Mouse (Mus musculus) hindbrain, embryonic 16.5 days (tissue): ENCODE results near the gene Babam2. TPM values are rescaled to one million over a fixed set of nuclear protein-coding genes. Genes with fewer than 3 reads are reported as not detected.
"Not testable (repeated sequence)": the region's sequence is repeated elsewhere in the genome, so short reads cannot be mapped to it uniquely, and the experiment has no call there.

Experiments
- ATAC-seq: fragments of 200-750 bp; cut with Nextera tagmentation; 2 replicates; pipeline ENCODE4 v1.8.0; 2017; ENCODE audit warnings: moderate TSS enrichment, moderate library complexity
- H3K27ac ChIP-seq: fragments of 300-500 bp; sonication (generic); 2 replicates; pipeline ENCODE4 v1.5.1; 2014; ENCODE audit warnings: low read depth, mild to moderate bottlenecking, control low read depth, low read length, moderate library complexity
- H3K27me3 ChIP-seq: fragments of 300-500 bp; sonication (generic); replicated peaks from 2 replicates; pipeline ENCODE4 v1.6.1; 2014; ENCODE audit warnings: low read length; ENCODE audit not compliant: control insufficient read depth, insufficient read depth
- H3K36me3 ChIP-seq: fragments of 300-500 bp; sonication (generic); 2 replicates; pipeline ENCODE4 v1.6.1; 2014; ENCODE audit warnings: mild to moderate bottlenecking, low read length, moderate library complexity, mixed read lengths; ENCODE audit not compliant: control insufficient read depth, insufficient read depth
- H3K4me1 ChIP-seq: fragments of 300-500 bp; sonication (generic); 2 replicates; pipeline ENCODE4 v1.6.1; 2014; ENCODE audit warnings: low read depth, low read length; ENCODE audit not compliant: control insufficient read depth, insufficient read depth
- H3K4me2 ChIP-seq: fragments of 300-500 bp; sonication (generic); 2 replicates; pipeline ENCODE4 v1.6.1; 2014; ENCODE audit warnings: mild to moderate bottlenecking, low read length, control low read depth, moderate library complexity
- H3K4me3 ChIP-seq: fragments of 300-500 bp; sonication (generic); 2 replicates; pipeline ENCODE4 v1.5.1; 2014; ENCODE audit warnings: mild to moderate bottlenecking, low read length, control low read depth, moderate library complexity
- H3K9ac ChIP-seq: fragments of 300-500 bp; sonication (generic); 2 replicates; pipeline ENCODE4 v1.6.1; 2014; ENCODE audit warnings: low read depth, mild to moderate bottlenecking, control low read depth, low read length, moderate library complexity
- H3K9me3 ChIP-seq: fragments of 300-500 bp; sonication (generic); 2 replicates; pipeline ENCODE4 v1.6.1; 2014; ENCODE audit warnings: mild to moderate bottlenecking, low read length, moderate library complexity; ENCODE audit not compliant: control insufficient read depth
- WGBS: fragments of 180-500 bp; shearing (Covaris S2); extraction: QIAGEN DNeasy Blood & Tissue Kit; methylation state at CpG from one replicate; pipeline ENCODE4 v1.1.7; 2014; 5-methylcytosine and 5-hydroxymethylcytosine counted together
- polyA plus RNA-seq: library from polyadenylated mRNA; unstranded; fragments of >200 nt; fragmentation: Nextera tagmentation; extraction: Ambion mirVana; gene quantifications from 2 replicates; pipeline ENCODE4 v1.2.1, GENCODE M21; 2015

Gene Babam2
- polyA plus RNA-seq, 1 experiment from 2014 or later = 49.0 TPM

DNA sequence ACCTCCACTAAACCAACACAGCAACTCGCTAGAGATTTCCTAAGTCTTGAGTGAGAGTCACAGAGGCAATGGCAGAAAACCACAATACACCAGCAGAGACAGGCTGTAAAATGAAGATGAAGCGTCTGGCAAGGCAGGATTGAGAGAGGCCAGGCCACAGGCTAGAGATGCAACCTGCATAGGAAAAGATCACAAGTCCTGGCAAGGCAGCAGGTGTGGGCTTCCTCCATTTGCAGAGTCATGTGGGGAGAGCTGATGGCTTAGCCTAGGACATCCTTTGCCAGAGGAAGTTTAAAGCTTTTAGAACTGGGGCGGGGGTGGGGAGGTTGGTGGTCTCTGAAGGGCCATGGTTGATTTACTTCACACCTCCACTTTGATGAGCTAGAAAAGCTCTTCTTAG is 264.9 kb downstream of the Babam2 start:
- Histone ChIP-seq H3K4me1 (no peaks in the 10 kb centered on the region), H3K9me3 (no peaks in the 10 kb centered on the region), H3K27me3 (no peaks in the 10 kb centered on the region), H3K4me2 (no peak overlapping the region), H3K36me3 (no peaks in the 10 kb centered on the region), H3K4me3 (no peak overlapping the region), H3K27ac (no peak overlapping the region), H3K9ac (no peak overlapping the region)
- no peak for ATAC-seq
- 86% methylated on average over 3 of the region's 3 CpGs for WGBS

DNA sequence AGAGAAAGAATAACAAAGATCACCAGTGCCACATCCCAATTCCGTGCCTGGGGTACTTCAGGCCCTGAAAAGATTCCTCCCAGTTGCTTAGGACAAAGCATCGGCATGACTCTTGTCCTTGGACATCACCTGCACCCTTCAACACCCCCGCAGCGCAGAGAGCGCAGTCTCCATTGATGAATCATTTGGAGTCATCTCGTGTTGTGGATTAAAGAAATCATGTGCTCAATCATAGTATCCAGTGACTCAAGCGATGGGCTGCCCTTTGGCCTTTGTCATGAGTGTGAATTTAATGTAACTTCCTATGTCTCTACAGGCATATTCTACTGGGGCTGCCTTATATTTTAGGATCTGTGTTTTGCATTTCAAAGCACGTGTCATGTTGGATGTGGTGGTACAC is 265.9 kb downstream of the Babam2 start:
- no peak overlapping the region for H3K27ac ChIP-seq
- H3K4me1 ChIP-seq = no peaks in the 10 kb centered on the region
- no peak overlapping the region for H3K4me3 ChIP-seq
- H3K4me2 ChIP-seq = no peak overlapping the region
- WGBS = 85% methylated on average over 8 of the region's 8 CpGs
- H3K27me3 ChIP-seq = no peaks in the 10 kb centered on the region
- no peak for ATAC-seq
- H3K36me3 ChIP-seq = no peaks in the 10 kb centered on the region
- H3K9me3 ChIP-seq = no peaks in the 10 kb centered on the region
- no peak overlapping the region for H3K9ac ChIP-seq

- WGBS = 73% methylated on average over 2 of the region's 2 CpGs
- Histone ChIP-seq H3K36me3 (no peaks in the 10 kb centered on the region), H3K4me1 (no peaks in the 10 kb centered on the region), H3K4me2 (no peak overlapping the region), H3K9ac (no peak overlapping the region), H3K27me3 (no peaks in the 10 kb centered on the region), H3K9me3 (no peaks in the 10 kb centered on the region), H3K4me3 (no peak overlapping the region), H3K27ac (no peak overlapping the region)
- ATAC-seq = no peak
Observed at GRCm38 (mm10) chr5:31963851-31964250, 266.4 kb downstream of the Babam2 start.

DNA sequence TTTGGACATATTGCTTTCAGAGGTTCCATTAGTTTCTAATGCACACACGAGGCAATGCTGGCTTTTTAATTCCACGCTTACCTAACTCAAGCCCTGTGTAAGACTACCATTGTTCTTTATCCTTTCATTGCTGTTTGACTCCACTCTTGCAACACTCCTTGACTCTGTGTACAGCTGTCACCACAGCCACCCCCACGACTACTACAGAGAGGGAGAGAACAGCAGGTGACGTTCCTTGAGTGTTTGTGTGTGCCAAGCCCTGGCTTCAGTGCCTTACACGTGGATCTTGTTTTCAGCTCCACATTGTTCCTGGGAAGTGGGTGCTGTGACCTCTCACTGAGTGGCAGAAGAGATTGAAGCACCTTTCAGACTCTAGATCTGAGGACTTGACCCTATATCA is 269.3 kb downstream of the Babam2 start:
- H3K36me3 ChIP-seq = no peaks in the 10 kb centered on the region
- ATAC-seq = no peak
- no peak overlapping the region for H3K4me3 ChIP-seq
- H3K9ac ChIP-seq = no peak overlapping the region
- H3K4me1 ChIP-seq = no peaks in the 10 kb centered on the region
- H3K27me3 ChIP-seq = no peaks in the 10 kb centered on the region
- H3K27ac ChIP-seq = no peak overlapping the region
- H3K9me3 ChIP-seq = no peaks in the 10 kb centered on the region
- whole genome bisulfite sequencing = 67% methylated on average over 5 of the region's 5 CpGs
- no peak overlapping the region for H3K4me2 ChIP-seq

DNA sequence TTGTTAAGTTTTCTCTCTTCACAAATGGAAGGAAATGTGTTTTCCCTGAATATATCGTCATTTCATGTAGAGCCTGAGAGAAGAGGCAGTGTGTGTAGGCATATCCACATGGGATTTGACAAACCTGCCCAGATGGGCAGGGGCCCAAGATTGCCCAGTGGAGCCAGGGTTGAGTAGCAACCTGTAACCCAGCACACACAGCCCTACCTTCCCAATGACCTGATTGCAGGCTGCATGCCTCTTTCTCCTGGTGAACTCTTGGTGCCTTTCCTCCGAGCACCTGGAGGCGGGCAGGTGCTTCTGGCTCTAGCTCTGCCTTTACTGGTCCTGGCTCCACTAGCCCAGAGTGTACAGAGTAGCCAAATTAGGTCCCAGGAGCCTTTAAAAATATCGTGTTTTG is 270.0 kb downstream of the Babam2 start:
- H3K9ac ChIP-seq = no peak overlapping the region
- ATAC-seq = no peak
- 91% methylated on average over 4 of the region's 4 CpGs for WGBS
- H3K27me3 ChIP-seq = no peaks in the 10 kb centered on the region
- H3K4me1 ChIP-seq = no peaks in the 10 kb centered on the region
- H3K4me2 ChIP-seq = no peak overlapping the region
- no peak overlapping the region for H3K27ac ChIP-seq
- H3K4me3 ChIP-seq = no peak overlapping the region
- no peaks in the 10 kb centered on the region for H3K9me3 ChIP-seq
- H3K36me3 ChIP-seq = no peaks in the 10 kb centered on the region

- no peaks in the 10 kb centered on the region for H3K36me3 ChIP-seq
- no peak overlapping the region for H3K9ac ChIP-seq
- no peaks in the 10 kb centered on the region for H3K27me3 ChIP-seq
- no peaks in the 10 kb centered on the region for H3K4me1 ChIP-seq
- H3K9me3 ChIP-seq = no peaks in the 10 kb centered on the region
- no peak overlapping the region for H3K4me2 ChIP-seq
- no peak for ATAC-seq
- WGBS = 72% methylated on average over 6 of the region's 6 CpGs
- no peak overlapping the region for H3K27ac ChIP-seq
- no peak overlapping the region for H3K4me3 ChIP-seq
Observed at GRCm38 (mm10) chr5:31968046-31968506, 270.6 kb downstream of the Babam2 start.

DNA sequence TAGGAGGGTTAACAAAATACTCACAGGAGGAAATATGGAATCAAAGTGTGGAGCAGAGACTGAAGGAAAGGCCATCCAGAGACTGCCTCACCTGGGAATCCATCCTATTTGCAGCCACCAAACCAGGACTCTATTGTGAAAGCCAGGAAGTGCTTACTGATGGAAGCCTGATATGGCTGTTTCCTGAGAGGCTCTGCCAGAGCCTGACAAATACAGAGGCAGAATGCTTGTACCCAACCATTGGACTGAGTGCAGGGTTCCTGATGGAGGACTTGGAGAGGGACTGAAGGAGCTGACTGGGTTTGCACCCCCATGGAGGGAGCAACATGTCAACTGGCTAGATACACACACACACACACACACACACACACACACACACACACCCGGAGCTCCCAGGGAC is 274.9 kb downstream of the Babam2 start:
- WGBS = 79% methylated on average over 1 of the region's 1 CpGs
- not testable (repeated sequence) for ATAC-seq

GRCm38 (mm10) chr5:31974614-31975168 is 277.2 kb downstream of the Babam2 start:
- Histone ChIP-seq H3K9me3 (no peaks in the 10 kb centered on the region), H3K9ac (no peak overlapping the region), H3K4me1 (no peaks in the 10 kb centered on the region), H3K27me3 (no peaks in the 10 kb centered on the region), H3K4me2 (no peak overlapping the region), H3K4me3 (no peak overlapping the region), H3K36me3 (no peaks in the 10 kb centered on the region), H3K27ac (no peak overlapping the region)
- 61% methylated on average over 3 of the region's 3 CpGs for WGBS
- no peak for ATAC-seq

More for the DNA sequence above, 274.9 kb downstream of the Babam2 start:
- H3K9me3 ChIP-seq, H3K36me3 ChIP-seq, H3K27me3 ChIP-seq, H3K4me1 ChIP-seq, H3K9ac ChIP-seq, H3K4me3 ChIP-seq, H3K4me2 ChIP-seq, H3K27ac ChIP-seq: not testable (repeated sequence)

- no peak for ATAC-seq
Observed at GRCm38 (mm10) chr5:31982061-31982460, 284.6 kb downstream of the Babam2 start.

DNA sequence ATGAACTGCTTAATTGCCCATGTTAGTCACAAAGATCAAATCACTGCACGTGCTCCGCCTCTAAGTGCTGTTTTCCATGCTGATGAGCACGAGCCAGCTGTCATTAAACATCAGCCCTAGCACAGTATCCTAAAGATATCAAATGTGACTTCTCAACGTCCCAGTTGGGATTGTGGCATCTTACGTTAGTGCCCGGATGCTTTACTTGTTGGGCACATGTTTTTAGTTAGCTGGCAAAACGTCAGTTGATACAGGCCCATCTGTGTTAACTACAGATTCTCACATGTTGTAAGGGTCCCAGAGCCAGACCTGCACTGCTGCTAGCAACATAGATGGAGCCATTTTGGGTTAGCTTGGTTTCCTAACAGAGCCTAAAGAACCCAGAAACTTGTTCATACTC is 285.7 kb downstream of the Babam2 start:
- Histone ChIP-seq H3K4me1 (no peaks in the 10 kb centered on the region), H3K36me3 (no peaks in the 10 kb centered on the region), H3K27ac (no peak overlapping the region), H3K9ac (no peak overlapping the region), H3K27me3 (no peaks in the 10 kb centered on the region), H3K9me3 (no peaks in the 10 kb centered on the region), H3K4me2 (no peak overlapping the region), H3K4me3 (no peak overlapping the region)
- 68% methylated on average over 7 of the region's 7 CpGs for WGBS
- ATAC-seq = no peak

More at GRCm38 (mm10) chr5:31982061-31982460, 284.6 kb downstream of the Babam2 start:
- Histone ChIP-seq H3K4me1 (no peaks in the 10 kb centered on the region), H3K27ac (no peak overlapping the region), H3K36me3 (no peaks in the 10 kb centered on the region), H3K4me2 (no peak overlapping the region), H3K4me3 (no peak overlapping the region), H3K27me3 (no peaks in the 10 kb centered on the region), H3K9me3 (no peaks in the 10 kb centered on the region), H3K9ac (no peak overlapping the region)
- 89% methylated on average over 5 of the region's 5 CpGs for WGBS
